Mouse (Mus musculus) liver, embryonic 16.5 days (tissue): ENCODE results near the gene Thsd4. TPM values are rescaled to one million over a fixed set of nuclear protein-coding genes. Genes with fewer than 3 reads are reported as not detected.
A peak's percentile ranks its signal among the peaks of the same experiment; 100 is the strongest.

Source experiments
- ATAC-seq: fragments of 200-750 bp; cut with Nextera tagmentation; 2 replicates; pipeline ENCODE4 v1.8.0; 2017; ENCODE audit warnings: low read depth, mild to moderate bottlenecking, moderate number of reproducible peaks, moderate library complexity
- H3K27ac ChIP-seq: fragments of 300-500 bp; sonication (generic); 2 replicates; pipeline ENCODE4 v1.5.1; 2014; ENCODE audit warnings: mild to moderate bottlenecking, low read length
- H3K27me3 ChIP-seq: fragments of 300-500 bp; sonication (generic); 2 replicates; pipeline ENCODE4 v1.6.1; 2014; ENCODE audit warnings: low read depth, low read length, mixed read lengths; ENCODE audit not compliant: control insufficient read depth, insufficient read depth
- H3K36me3 ChIP-seq: fragments of 300-500 bp; sonication (generic); 2 replicates; pipeline ENCODE4 v1.6.1; 2014; ENCODE audit warnings: mild to moderate bottlenecking; ENCODE audit not compliant: control insufficient read depth, insufficient read depth
- H3K4me1 ChIP-seq: fragments of 300-500 bp; sonication (generic); 2 replicates; pipeline ENCODE4 v1.6.1; 2014; ENCODE audit warnings: low read depth, low read length, mixed read lengths; ENCODE audit not compliant: control insufficient read depth
- H3K4me2 ChIP-seq: fragments of 300-500 bp; sonication (generic); 2 replicates; pipeline ENCODE4 v1.6.1; 2014; ENCODE audit warnings: low read depth, low read length, mixed read lengths
- H3K4me3 ChIP-seq: fragments of 300-500 bp; sonication (generic); 2 replicates; pipeline ENCODE4 v1.5.1; 2014; ENCODE audit warnings: low read depth, mild to moderate bottlenecking, low read length
- H3K9ac ChIP-seq: fragments of 300-500 bp; sonication (generic); 2 replicates; pipeline ENCODE4 v1.6.1; 2014; ENCODE audit warnings: low read depth, low read length
- H3K9me3 ChIP-seq: fragments of 300-500 bp; sonication (generic); replicated peaks from 2 replicates; pipeline ENCODE4 v1.6.1; 2016; ENCODE audit warnings: low read length; ENCODE audit not compliant: control insufficient read depth
- WGBS: fragments of 180-500 bp; shearing (Covaris S2); extraction: QIAGEN DNeasy Blood & Tissue Kit; methylation state at CpG from one replicate; pipeline ENCODE4 v1.1.7; 2014; ENCODE audit not compliant: insufficient replicate concordance; 5-methylcytosine and 5-hydroxymethylcytosine counted together
- polyA plus RNA-seq: library from polyadenylated mRNA; unstranded; fragments of >200 nt; fragmentation: Nextera tagmentation; extraction: Ambion mirVana; gene quantifications from 2 replicates; pipeline ENCODE4 v1.2.1, GENCODE M21; 2015

Thsd4 gene
- polyA plus RNA-seq, 1 experiment from 2014 or later: 1.1 TPM

- Histone ChIP-seq H3K9ac (no peak overlapping the region), H3K4me2 (peak overlapping the region; percentile 63), H3K27ac (no peak overlapping the region), H3K36me3 (no peaks in the 10 kb centered on the region), H3K27me3 (peaks cover 24% of the 10 kb centered on the region), H3K4me3 (no peak overlapping the region; the same call in 1 of the 2 replicates), H3K9me3 (no peaks in the 10 kb centered on the region), H3K4me1 (no peaks in the 10 kb centered on the region)
- ATAC-seq: no peak
- 39% methylated on average over 5 of the region's 5 CpGs for WGBS
These were observed 703 bp downstream of the Thsd4 start for GRCm38 (mm10) chr9:60521143-60521542.

- Histone ChIP-seq H3K27ac (no peak overlapping the region), H3K4me1 (no peaks in the 10 kb centered on the region), H3K4me3 (no peak overlapping the region), H3K4me2 (no peak overlapping the region), H3K9me3 (no peaks in the 10 kb centered on the region), H3K36me3 (no peaks in the 10 kb centered on the region), H3K27me3 (peaks cover 24% of the 10 kb centered on the region), H3K9ac (no peak overlapping the region)
- ATAC-seq: no peak
- 36% methylated on average over 3 of the region's 3 CpGs for WGBS
These were observed 2.2 kb downstream of the Thsd4 start for GRCm38 (mm10) chr9:60519601-60520000.

- Histone ChIP-seq H3K4me2 (no peak overlapping the region), H3K27me3 (peaks cover 24% of the 10 kb centered on the region), H3K9me3 (no peaks in the 10 kb centered on the region), H3K4me3 (no peak overlapping the region), H3K9ac (no peak overlapping the region), H3K36me3 (no peaks in the 10 kb centered on the region), H3K4me1 (no peaks in the 10 kb centered on the region), H3K27ac (no peak overlapping the region)
- 46% methylated on average over 3 of the region's 3 CpGs for WGBS
- ATAC-seq: no peak
These were observed 3.6 kb downstream of the Thsd4 start for GRCm38 (mm10) chr9:60518216-60518615.

GRCm38 (mm10) chr9:60517148-60517547 lies 4.7 kb downstream of the Thsd4 start:
- no peak for ATAC-seq

GRCm38 (mm10) chr9:60516379-60516778 lies 5.5 kb downstream of the Thsd4 start:
- Histone ChIP-seq H3K9me3 (no peaks in the 10 kb centered on the region), H3K27ac (no peak overlapping the region), H3K27me3 (peaks cover 13% of the 10 kb centered on the region), H3K9ac (no peak overlapping the region), H3K4me3 (no peak overlapping the region), H3K4me1 (no peaks in the 10 kb centered on the region), H3K4me2 (no peak overlapping the region), H3K36me3 (no peaks in the 10 kb centered on the region)
- ATAC-seq: peak; percentile 47; the same call in 1 of the 2 replicates
- WGBS: 63% methylated on average over 4 of the region's 4 CpGs

More at GRCm38 (mm10) chr9:60517148-60517547, 4.7 kb downstream of the Thsd4 start:
- no peak overlapping the region for H3K4me2 ChIP-seq
- no peaks in the 10 kb centered on the region for H3K4me1 ChIP-seq
- WGBS: 53% methylated on average over 4 of the region's 4 CpGs
- H3K36me3 ChIP-seq: no peaks in the 10 kb centered on the region
- H3K27me3 ChIP-seq: peaks cover 21% of the 10 kb centered on the region
- no peaks in the 10 kb centered on the region for H3K9me3 ChIP-seq
- no peak overlapping the region for H3K4me3 ChIP-seq
- H3K27ac ChIP-seq: no peak overlapping the region
- H3K9ac ChIP-seq: no peak overlapping the region

- H3K4me3 ChIP-seq: no peak overlapping the region
- no peak overlapping the region for H3K27ac ChIP-seq
- no peaks in the 10 kb centered on the region for H3K36me3 ChIP-seq
- H3K4me2 ChIP-seq: no peak overlapping the region
- H3K9ac ChIP-seq: no peak overlapping the region
- no peak for ATAC-seq
- no peaks in the 10 kb centered on the region; the same call in 1 of the 2 replicates for H3K27me3 ChIP-seq
- H3K9me3 ChIP-seq: no peaks in the 10 kb centered on the region
- H3K4me1 ChIP-seq: no peaks in the 10 kb centered on the region
- WGBS: 40% methylated on average over 11 of the region's 11 CpGs
These were observed 8.5 kb downstream of the Thsd4 start for GRCm38 (mm10) chr9:60513329-60513788.

- Histone ChIP-seq H3K36me3 (no peaks in the 10 kb centered on the region), H3K4me2 (no peak overlapping the region), H3K9ac (no peak overlapping the region), H3K27me3 (no peaks in the 10 kb centered on the region), H3K4me1 (no peaks in the 10 kb centered on the region), H3K27ac (no peak overlapping the region), H3K9me3 (no peaks in the 10 kb centered on the region), H3K4me3 (no peak overlapping the region)
- ATAC-seq: no peak
- WGBS: 63% methylated on average over 6 of the region's 6 CpGs
These were observed 11.0 kb downstream of the Thsd4 start for GRCm38 (mm10) chr9:60510876-60511275.

GRCm38 (mm10) chr9:60506136-60506535 lies 15.7 kb downstream of the Thsd4 start:
- 60% methylated on average over 5 of the region's 5 CpGs for WGBS
- Histone ChIP-seq H3K27ac (no peak overlapping the region), H3K4me3 (no peak overlapping the region), H3K36me3 (no peaks in the 10 kb centered on the region), H3K27me3 (no peaks in the 10 kb centered on the region), H3K4me1 (no peaks in the 10 kb centered on the region), H3K4me2 (no peak overlapping the region), H3K9ac (no peak overlapping the region), H3K9me3 (no peaks in the 10 kb centered on the region)
- no peak for ATAC-seq

GRCm38 (mm10) chr9:60504378-60505285 lies 17.2 kb downstream of the Thsd4 start:
- no peak overlapping the region for H3K4me3 ChIP-seq
- H3K4me2 ChIP-seq: no peak overlapping the region
- H3K36me3 ChIP-seq: no peaks in the 10 kb centered on the region
- H3K4me1 ChIP-seq: no peaks in the 10 kb centered on the region
- no peaks in the 10 kb centered on the region for H3K9me3 ChIP-seq
- WGBS: 36% methylated on average over 14 of the region's 14 CpGs
- no peak overlapping the region for H3K9ac ChIP-seq
- no peaks in the 10 kb centered on the region for H3K27me3 ChIP-seq
- no peak overlapping the region for H3K27ac ChIP-seq
- no peak for ATAC-seq
